Mouse (Mus musculus) kidney, postnatal 14 days (tissue): ENCODE data around the gene Selenon.

ENCODE experiments used
- DNase-seq: peaks from one replicate; pipeline ENCODE4 v3.0.0; 2022; ENCODE audit warnings: mixed read lengths

Selenon gene

DNA sequence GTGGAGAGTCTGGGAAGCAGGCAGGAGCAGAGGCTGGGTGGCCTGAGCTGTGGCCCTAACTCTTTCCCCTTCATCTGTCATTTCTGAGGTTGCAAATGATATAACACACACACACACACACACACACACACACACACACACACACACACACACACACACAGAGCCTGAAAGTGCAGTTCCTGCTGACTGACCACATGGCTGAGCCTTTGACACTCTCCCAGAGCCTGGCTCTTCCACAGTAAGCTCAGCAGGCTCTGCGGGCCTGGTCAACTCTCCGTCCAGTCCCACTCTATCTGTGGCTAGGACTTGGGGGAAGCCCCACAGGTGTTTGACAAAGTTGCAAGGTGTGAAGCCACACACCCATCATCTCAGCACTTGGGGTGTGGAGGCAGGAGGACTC is 25.3 kb upstream of the Selenon start:
- DNase-seq: no peak

GRCm38 (mm10) chr4:134575486-134575885 is 23.5 kb upstream of the Selenon start:
- no peak for DNase-seq

DNA sequence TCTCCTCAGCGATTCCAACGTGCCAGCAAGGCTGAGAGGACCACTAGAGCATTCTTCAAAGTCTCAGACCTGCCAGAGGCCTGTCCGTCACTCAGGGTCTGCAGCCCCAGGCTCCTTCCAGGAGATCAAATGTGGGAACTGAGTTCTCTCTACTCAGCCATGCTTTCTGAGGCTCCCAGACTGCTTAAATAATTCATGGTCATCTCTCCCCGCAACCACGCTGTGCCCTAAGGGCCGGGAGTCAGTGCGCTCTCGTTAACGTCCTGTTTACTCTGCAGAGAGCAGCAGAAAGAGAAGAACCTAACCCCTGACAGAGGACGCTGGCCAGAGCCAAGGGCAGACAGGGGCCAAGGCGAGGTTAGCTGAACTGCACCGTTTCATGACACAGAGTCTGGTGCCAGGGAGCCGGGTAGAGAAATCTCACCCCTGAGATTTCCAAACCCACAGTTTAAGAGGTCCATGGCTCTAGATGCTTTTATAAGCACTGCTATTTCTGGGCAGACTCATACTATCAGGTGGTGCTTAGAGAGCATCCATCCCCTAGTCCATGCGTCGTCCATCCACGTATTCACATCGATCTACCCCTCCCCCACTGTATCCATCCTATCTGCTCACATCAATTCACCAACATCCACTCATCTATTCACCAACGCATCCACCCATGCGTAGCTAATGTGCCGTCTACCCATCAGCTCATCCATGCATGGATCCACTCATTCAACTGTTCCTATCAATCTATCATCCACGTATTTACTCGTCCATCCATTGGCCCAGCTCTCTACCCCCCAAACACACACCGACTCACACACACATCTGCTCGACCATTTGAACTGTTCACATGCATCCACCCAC is 20.7 kb upstream of the Selenon start:
- DNase-seq: no peak

DNA sequence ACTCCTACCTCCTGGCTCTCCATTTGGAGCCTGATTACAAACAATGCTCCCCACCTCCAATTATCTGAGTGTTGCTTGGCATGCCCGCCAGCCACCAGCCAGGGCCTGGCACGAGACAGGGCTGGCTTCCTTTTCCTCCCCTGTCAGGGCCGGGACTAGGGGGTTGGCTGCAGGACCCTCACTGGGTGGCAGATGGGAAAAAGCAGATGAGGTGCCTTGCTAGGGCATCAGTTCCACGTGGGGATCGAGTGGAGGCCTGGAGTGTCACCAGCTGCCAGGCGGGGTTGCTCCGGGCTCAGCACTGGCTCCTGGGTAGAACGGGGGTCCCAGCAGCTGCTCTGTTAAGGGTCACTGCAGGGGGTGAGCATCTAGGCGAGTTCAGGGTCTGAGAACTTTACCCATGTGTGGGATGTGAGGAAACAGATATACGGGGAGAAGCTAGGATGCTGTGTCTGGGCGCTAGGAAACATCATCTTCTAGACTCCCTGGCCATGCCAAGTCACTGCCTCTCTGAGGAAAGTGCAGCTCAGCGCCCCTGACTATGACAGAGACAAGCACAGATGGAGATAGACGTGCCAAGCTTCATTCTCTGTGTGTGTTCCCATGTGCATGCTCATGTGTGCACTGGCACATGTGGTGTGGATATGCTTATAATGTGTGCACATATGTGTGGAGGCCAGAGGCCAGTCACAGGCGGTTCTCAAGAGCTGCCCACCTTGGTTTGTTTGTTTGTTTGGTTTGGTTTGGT is 18.9 kb upstream of the Selenon start:
- DNase-seq: no peak

DNA sequence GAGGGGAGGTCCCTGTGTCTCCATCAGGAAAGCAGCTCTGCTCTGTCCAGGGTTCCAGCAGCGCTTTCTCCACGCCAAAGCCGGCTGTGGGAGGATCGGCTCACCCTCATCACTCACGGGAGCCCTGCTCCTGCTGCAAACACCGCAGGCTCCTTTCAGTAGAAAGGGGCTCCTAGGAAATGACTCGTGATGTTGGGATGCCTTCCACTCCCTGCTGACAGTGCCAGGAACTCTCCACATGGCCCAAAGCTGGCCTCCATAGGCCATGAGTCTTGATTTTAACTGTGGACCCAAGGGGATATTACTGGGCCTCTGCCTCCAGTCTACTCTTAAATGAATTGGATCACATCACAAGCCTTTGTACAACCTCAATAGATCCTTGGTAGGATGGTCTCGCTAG is 17.9 kb upstream of the Selenon start:
- no peak for DNase-seq

- no peak for DNase-seq
These were observed 17.2 kb upstream of the Selenon start for GRCm38 (mm10) chr4:134569205-134569604.

DNA sequence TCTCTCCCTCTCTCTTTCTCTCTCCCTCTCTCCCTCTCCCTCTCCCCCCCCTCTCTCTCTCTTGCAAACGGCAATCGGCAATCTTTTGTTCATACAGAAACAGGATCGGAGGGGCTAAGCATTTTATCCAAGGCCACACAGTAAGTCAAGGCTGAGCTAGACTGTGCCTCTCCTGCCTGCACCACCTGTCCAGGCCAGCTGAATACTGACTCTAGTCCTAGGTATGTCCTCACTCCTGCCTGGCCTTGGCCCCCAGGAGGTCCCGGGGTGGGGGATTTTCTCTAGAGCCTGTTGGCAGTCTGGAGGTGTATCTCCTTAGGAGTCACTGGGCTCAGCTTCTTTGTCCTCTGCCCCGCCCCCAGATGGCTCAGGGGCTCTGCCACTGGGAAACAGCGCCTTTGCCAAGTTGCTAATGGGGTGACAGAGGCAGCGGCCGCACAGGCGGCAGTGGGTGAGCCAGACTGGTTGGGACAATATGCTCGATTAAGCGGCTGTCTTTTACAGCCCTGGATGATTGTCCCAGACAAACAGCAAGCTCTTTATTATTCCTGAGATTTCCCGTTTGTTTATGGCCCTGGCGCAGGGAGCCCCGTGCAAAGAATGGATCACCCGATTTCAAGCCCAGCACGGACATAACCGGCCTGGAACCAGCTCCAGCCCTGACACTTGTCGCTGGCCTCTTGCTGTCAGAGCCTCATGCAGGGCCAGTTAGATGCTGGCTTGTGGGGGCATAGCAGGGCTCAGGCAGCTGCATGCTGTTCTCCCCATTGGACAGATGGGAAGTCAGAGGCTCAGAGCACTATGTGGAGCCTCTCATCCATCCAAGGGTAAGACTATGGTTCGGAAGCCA is 15.6 kb upstream of the Selenon start:
- DNase-seq: no peak

- DNase-seq: no peak
These were observed 12.1 kb upstream of the Selenon start for GRCm38 (mm10) chr4:134564093-134564492.

- no peak for DNase-seq
These were observed 11.7 kb upstream of the Selenon start for GRCm38 (mm10) chr4:134563624-134564023.

DNA sequence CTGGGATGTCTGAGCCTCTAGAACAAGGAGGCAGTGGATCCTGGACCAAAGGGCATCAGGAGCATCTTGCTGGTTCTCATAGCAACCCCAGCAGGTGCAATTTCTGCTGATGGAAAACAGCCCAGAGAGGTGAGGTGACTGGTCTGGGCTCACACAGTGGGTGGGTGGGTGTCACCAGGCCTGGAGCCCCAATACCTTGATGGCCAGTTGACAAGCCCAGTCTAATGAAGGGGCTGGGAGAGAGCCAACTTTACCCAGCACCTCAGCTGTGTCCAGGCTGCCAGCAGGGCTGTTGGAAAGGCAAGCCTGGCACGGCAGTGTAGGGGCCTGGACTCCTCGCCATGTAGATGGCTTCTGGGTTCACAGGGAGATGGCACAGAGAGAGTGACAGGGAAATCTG is 10.0 kb upstream of the Selenon start:
- DNase-seq: no peak

DNA sequence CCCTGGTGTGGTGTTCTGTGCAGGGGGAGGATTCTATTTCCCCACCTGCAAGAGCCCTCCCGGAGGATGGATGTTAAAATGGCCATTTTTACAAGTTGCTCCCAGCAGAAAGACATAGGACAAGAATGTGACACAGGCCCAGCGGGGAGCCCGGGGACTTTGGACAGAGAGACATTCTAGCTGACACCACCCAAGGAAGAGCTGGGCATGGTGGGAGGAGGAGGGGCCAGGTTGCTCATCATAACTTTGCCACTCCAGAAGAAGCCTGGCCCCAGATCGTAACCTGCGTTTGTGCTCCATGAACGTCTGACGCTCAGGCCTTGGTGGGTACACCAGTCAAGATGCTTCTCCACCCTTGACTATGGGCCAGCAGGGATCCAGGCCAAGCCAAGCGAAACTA is 8.7 kb upstream of the Selenon start:
- no peak for DNase-seq

DNA sequence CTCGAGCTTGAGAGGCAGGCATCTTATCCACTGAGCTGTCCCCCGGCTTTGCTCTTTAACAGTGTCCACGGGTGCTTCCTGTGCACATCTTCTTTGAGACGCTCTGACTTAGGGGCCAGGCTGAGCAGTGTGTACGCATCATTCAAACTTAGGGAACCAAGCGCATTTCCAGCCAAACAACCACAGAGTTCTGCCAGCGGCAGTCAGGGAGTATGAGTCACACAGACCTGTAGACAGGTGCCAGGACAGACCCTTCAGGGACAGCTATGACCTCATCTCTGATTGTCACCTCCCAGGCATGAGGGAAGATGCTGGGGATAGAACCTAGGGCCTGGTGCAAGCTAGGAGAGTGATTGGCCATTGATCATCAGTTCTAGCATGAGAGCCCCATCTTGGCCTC is 7.2 kb upstream of the Selenon start:
- no peak for DNase-seq

GRCm38 (mm10) chr4:134558570-134559113 is 6.7 kb upstream of the Selenon start:
- no peak for DNase-seq

- no peak for DNase-seq
These were observed 5.8 kb upstream of the Selenon start for GRCm38 (mm10) chr4:134557626-134558249.

DNA sequence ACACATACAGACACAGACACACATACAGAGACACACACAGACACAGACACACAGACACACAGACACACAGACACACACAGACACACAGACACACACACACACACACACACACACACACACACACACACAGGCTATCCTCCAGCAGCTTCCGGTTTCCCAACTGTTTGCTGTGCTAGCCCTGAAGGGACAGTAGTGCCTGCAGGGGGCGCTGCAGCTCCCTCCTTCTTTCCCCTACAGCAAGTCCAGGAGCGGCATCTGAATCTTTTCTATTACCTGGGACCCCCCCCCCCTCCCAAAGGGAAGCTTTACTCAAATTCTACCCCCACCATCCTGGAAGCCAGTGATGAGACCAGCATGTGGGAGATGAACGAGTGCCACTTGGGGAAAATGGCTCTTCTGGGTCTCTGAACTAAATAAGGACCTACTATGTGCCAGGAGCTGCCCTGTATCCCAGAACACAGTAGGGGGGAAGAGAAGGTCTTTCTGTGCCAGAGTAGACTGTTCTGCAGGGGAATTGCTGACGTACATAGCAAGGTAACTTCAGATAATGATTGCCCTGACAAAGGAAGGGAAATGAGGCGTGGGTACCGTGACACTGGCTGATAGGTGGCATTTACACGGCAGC is 4.1 kb upstream of the Selenon start:
- no peak for DNase-seq

- no peak for DNase-seq
These were observed 1.7 kb upstream of the Selenon start for GRCm38 (mm10) chr4:134553631-134554030.

GRCm38 (mm10) chr4:134549899-134550298 is 2.1 kb downstream of the Selenon start:
- DNase-seq: no peak

DNA sequence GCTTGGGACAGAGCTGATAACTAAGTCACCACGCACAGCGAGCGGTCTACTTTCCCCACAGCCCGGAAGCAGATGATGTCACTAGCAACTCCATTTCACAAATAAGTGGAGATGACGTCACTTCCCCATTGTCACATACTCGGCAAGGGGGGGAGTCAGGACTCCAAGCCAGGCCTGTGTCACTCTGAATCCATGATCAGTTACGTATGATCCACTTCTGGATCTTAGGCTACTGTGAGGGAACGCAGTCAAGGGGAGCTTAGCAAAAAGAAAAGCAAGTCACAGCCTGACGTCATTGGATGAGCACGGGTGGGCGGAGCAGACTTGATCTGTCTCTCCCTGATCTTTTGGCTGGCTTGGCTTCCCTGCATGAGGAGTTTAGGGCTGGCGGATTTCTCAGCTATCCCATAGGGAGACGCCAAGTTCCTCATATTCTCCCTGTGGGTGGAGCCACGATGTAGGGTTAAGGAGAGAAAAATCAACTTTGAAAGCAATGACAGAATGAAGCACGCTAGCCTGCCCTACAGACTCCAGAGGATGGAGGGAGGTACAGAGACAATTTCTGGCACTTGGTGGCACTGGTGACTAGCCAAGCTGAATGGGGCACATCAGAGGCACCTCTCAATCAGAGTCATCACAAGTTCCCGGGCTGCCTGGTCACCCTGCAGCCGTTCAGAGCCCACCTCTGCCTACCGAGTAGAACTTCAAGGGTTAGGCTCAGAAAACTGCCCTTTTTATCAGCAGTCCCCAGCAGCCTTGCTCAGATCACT is 3.6 kb downstream of the Selenon start:
- no peak for DNase-seq

- no peak for DNase-seq
These were observed 4.9 kb downstream of the Selenon start for GRCm38 (mm10) chr4:134546814-134547705.

DNA sequence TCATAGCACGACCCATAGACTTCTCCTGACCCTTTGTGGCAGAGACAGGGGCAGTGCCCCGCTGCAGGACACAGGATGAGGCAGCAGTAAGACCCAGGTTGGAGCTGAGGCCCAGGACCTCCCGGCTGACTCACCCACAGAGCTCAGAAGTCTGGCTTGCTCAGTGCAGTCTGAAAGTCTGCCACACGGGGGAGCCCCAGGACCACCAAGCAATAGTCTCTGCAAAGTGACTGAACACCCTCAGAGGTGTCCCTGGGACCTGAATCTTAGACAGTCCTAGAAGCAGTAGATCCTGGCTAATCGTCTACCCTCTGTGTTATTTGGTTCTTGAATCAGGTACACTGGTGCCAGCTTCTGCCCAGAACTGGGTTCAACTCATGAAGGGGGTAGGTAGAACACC is 8.7 kb downstream of the Selenon start:
- peak; percentile 93 for DNase-seq
